Mouse (Mus musculus) cerebellum, adult 8-10 months (tissue): ENCODE measurements around the gene Gdf9.
"Not testable (repeated sequence)": the region's sequence is repeated elsewhere in the genome, so short reads cannot be mapped to it uniquely, and the experiment has no call there.

ENCODE experiments used
- DNase-seq: peaks from one replicate; pipeline ENCODE4 v3.0.0; 2022

Gene Gdf9

DNA sequence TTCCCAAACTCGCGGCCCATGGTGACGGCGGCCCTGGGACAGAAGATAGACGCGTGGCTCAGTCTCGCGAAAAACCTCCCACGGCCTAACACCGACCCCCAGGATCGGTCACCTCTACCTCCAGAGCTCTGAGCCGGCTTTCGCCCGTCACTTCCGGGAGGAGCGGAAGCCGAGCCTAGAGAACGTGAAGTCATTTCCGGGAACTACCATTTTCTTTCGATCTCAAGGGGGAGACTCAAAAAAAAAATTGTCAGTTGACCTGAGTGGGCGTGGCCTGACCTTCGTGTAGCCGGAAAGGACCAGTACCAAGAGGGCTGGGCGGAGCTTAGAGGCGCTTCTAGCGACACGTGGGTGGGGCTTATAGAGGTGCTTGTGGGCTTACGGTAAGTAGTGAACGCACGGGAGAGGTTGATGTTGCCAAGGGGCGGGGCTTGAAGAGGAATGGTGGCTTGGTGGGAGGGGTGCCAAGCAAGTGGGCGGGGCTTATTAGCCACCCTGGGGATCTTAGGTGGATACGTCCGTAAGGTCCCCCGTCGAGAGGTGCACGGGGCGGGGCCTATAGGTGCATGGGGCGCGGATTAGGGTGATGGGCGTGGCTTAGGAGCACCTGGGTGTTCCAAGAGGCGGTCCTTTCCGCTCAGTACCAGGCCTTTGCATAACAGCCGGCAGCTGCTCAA, at the start of gene Gdf9, which contains the start of gene Uqcrq:
Gene Gdf9 (plus strand): TSS at position 354 of the 677 bp plus-strand sequence.
Gene Uqcrq (minus strand): TSS at position 162 of the 677 bp plus-strand sequence.
- peak; percentile 100 for DNase-seq

DNA sequence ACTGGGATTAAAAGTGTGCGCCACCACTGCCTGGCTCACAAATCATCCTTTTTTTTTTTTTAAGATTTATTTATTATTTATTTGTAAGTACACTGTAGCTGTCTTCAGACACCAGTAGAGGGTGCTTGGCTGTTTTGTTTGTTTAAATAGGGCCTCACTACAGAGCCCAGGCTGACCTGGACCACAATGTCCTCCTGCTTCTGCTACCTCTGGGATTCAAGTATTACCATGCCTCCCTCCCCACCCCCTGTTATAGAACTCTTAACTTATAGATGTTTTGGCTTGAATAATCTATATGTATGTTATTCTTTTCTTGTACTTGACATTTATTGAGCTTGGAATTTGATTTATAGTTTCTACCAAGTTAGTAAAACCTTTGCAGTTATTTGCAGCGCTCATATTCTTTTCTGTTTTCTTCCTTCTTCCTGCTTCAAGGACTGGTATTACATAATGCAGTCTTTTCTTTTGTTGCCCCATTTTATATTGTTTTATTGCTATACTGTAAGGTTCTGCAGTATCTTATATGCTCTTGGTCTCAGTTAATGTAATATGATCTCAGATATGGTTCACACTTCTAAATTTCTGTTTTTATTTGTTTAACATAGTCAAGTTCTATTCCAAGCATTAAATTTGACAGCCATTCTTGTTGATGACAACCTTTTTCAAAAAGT, 46.9 kb upstream of the Gdf9 start:
- no peak for DNase-seq

DNA sequence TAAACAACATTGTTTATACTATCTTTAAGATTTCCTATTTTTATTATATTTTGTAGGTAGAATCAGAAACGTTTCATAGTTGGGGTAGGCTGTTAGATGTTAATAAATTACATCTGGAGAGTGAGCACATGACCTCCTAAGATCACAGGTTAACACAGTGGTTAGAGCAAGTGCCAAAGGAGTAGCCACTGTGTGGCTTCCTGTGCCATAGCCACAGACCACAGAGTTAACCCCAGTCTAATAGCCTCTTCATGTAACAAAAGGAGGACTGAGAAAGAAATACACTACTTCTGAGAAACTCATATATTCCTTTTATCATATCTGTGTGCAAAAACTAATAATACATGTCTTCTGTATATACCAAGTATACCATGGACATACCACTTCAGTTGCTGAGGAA, 37.0 kb upstream of the Gdf9 start:
- DNase-seq, result no peak

- DNase-seq, result no peak
These were observed 27.2 kb upstream of the Gdf9 start for GRCm38 (mm10) chr11:53403638-53404037.

GRCm38 (mm10) chr11:53411738-53412137, 19.1 kb upstream of the Gdf9 start:
- no peak for DNase-seq

- no peak for DNase-seq
These were observed 17.0 kb upstream of the Gdf9 start for GRCm38 (mm10) chr11:53413871-53414270.

GRCm38 (mm10) chr11:53418048-53418447, 12.8 kb upstream of the Gdf9 start:
- no peak for DNase-seq

DNA sequence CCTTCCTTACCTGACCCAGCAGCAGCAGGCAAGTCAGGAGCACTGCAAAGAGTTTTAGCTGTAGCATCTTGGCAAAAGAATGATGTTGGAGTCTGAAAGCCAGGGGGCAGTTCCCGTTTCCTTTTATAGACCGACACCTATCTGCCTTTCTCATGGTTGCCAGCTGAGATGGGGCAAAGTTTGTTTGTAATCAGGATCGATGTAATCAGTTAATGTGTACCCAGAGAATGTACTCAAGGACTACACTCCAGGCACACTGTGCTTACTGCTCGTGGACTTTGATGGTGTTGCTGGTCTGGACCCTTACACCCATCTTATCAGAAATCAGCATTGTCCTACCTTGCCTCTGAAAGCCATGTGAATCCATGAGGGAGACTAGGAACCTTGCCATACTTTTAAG, 7.8 kb upstream of the Gdf9 start, which contains the start of gene Leap2:
Gene Leap2 (minus strand): TSS at position 135 of the 400 bp plus-strand sequence.
- no peak for DNase-seq

DNA sequence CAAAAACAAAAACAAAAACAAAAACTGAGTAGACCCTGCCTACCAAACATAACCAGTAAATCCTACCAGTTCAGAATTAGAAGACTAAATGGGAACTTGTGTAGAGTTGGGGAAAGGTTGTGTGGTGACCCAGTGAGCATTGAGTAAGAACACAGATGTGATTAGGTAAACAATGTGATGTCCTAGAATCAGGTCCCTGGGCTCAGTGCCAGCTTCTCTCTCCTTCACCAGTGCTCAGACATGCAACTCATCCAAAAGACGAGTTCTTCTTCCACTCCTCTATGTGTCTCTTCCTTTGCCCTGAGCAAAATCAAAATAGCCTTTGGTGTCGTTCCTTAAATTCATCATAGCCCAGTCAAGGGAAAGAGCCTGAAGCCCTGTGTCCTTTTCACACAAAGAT, 6.0 kb upstream of the Gdf9 start:
- DNase-seq, result no peak

- no peak for DNase-seq
These were observed 5.6 kb upstream of the Gdf9 start for GRCm38 (mm10) chr11:53425251-53425650.

GRCm38 (mm10) chr11:53425711-53426255, 5.0 kb upstream of the Gdf9 start:
- no peak for DNase-seq

DNA sequence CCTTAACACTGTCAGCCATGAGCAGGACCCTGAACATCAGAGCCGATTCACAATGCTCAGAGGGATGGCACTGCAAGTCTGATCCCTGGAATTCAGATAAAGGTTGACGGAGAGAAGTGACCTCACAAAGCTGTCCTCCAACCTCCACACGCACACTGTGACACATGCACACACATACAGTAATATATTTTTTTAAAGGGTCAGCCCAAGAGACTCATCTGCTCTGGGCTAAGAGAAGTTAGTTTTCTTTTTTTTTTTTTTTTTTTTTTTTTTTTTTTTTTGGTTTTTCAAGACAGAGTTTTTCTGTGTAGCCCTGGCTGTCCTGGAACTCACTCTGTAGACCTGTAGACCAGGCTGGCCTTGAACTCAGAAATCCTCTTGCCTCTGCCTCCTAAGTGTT, 3.9 kb upstream of the Gdf9 start:
- not testable (repeated sequence) for DNase-seq

- no peak for DNase-seq
These were observed 2.7 kb upstream of the Gdf9 start for GRCm38 (mm10) chr11:53427993-53428715.

DNA sequence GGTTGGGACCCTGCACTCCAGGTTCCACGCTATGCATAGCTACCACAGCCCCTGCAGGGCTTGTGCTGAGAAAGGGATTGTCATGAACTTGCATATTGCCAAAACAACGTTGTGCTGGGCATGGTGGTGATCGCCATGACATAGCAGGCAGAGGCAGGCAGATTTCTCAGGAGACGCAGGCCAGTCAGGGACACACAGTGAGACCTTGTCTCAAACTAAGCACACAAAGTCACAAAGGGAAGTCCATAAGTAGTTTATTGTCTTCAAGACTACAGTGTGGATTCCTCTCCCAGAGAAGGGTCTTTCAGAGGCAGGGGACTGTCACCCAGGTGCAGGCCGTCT, 2.1 kb upstream of the Gdf9 start:
- no peak for DNase-seq

- no peak for DNase-seq
These were observed 1.6 kb upstream of the Gdf9 start for GRCm38 (mm10) chr11:53429182-53429581.

GRCm38 (mm10) chr11:53430300-53430669, 538 bp upstream of the Gdf9 start:
- DNase-seq, result no peak

DNA sequence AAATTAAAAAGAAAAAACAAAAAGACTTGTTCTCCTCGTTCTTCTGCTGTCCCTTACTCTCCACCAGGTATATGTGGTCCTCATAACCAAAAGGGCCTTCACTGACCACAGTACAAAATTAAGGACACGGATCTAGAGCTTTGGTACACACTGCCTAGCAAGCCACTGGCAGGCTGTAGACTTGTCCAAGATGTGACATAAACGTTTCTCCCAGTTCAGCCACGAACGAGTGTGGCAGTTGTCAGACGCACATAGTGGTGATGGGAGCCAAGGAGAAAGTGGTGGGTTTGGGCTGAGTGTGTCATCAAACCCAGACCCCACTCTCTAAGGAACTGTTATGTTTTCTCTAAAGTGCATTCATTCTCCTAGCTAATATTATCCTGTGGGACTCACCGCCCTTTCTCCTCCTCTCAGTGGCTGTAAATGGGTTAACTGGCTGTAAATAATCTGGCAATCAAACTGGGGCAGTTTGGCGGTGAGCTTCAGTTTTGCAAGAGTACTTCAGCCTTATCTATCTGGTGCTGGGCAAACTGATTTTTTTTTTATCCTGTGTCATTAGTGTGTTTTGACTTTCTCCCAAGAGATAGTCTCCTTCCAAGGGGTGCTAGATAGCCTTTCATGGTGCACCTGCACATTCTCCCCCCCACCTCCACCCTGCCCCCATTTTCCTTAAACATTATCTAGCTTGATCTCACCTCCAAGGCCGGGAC, 679 bp downstream of the Gdf9 start:
- DNase-seq, result no peak

GRCm38 (mm10) chr11:53433057-53433456, 2.2 kb downstream of the Gdf9 start:
- no peak for DNase-seq

- DNase-seq, result no peak
These were observed 4.7 kb downstream of the Gdf9 start for GRCm38 (mm10) chr11:53435504-53435903.

- DNase-seq, result no peak
These were observed 5.5 kb downstream of the Gdf9 start for GRCm38 (mm10) chr11:53436338-53436737.

GRCm38 (mm10) chr11:53441921-53442320, 11.1 kb downstream of the Gdf9 start:
- no peak for DNase-seq

DNA sequence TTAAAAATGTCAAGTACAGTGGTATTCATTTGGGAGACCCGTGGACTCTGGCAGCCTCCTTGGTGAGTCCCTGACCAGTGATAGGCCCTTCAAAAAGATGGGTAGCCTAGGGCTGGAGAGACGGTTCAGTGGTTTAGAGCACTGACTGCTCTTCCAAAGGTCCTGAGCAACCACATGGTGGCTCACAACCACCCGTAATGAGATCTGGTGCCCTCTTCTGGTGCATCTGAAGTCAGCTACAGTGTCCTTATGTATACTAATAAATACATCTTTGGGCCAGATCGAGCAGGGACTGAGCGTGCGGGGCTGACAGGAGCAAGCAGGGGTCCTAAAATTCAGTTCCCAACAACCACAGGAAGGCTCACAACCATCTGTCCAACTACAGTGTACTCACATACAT, 13.0 kb downstream of the Gdf9 start:
- DNase-seq, result no peak

- no peak for DNase-seq
These were observed 14.7 kb downstream of the Gdf9 start for GRCm38 (mm10) chr11:53445562-53445961.
